Mouse (Mus musculus): ENCODE measurements around the gene Gprin2. TPM values are rescaled to one million over a fixed set of nuclear protein-coding genes. Genes with fewer than 3 reads are reported as not detected.

Gprin2 gene
- total and polyA plus RNA-seq, 2 experiments from 2014 or later, result 6.9 to 26.0 TPM

GRCm38 (mm10) chr14:34232340-34232739 is 30.9 kb upstream of the Gprin2 start:
- 48% methylated on average over 7 of the region's 7 CpGs for WGBS
- Histone ChIP-seq H3K36me3 (ENCODE audit: insufficient read depth) (no peaks in the 10 kb centered on the region), H3K27me3 (ENCODE audit: insufficient read depth, low read length) (no peaks in the 10 kb centered on the region), H3K4me1 (ENCODE audit: insufficient read depth) (no peaks in the 10 kb centered on the region), H3K4me3 (ENCODE audit: low read depth, low read length) (no peak overlapping the region), H3K4me2 (ENCODE audit: low read depth) (no peak overlapping the region), H3K9me3 (ENCODE audit: low read length) (no peaks in the 10 kb centered on the region), H3K27ac (ENCODE audit: low read depth, low read length) (no peak overlapping the region), H3K9ac (no peak overlapping the region)
- DNase-seq (no peak), ATAC-seq (no peak)
- no peak for TF ChIP-seq CTCF (IDR thresholded peaks at IDR 0.05; ENCODE audit: low read depth)

GRCm38 (mm10) chr14:34228830-34229506 is 27.5 kb upstream of the Gprin2 start:
- TF ChIP-seq CTCF (IDR thresholded peaks at IDR 0.05; ENCODE audit: low read depth), result no peak
- no peaks in the 10 kb centered on the region for H3K36me3 ChIP-seq (ENCODE audit: insufficient read depth)

DNA sequence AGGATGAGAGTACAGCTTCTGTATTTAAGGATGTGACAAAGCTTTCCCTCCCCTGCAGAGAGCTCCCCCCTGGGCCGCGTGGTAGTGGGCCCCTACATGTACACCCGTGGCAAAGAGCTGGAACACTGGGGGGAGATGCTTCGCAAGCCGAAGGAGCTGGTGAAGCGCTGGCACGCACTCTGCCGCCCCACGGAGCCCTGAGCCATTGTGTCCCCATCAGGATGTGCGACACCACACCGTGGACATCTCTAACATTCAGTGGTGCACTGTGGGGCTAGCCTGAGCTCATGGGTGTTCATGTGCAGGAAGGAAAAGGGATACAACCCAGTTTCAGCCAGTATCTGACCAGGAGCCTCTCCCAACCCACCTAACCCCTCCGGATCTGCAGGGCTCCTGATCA is 26.5 kb upstream of the Gprin2 start:
- no peak for TF ChIP-seq CTCF (IDR thresholded peaks at IDR 0.05; ENCODE audit: low read depth)

More at GRCm38 (mm10) chr14:34228830-34229506, 27.5 kb upstream of the Gprin2 start:
- Histone ChIP-seq H3K4me2 (ENCODE audit: low read depth) (no peak overlapping the region), H3K27me3 (ENCODE audit: insufficient read depth, low read length) (no peaks in the 10 kb centered on the region), H3K4me1 (ENCODE audit: insufficient read depth) (no peaks in the 10 kb centered on the region), H3K9ac (no peak overlapping the region), H3K9me3 (ENCODE audit: low read length) (no peaks in the 10 kb centered on the region), H3K4me3 (ENCODE audit: low read depth, low read length) (no peak overlapping the region), H3K27ac (ENCODE audit: low read depth, low read length) (no peak overlapping the region)
- DNase-seq, result no peak
- no peak for ATAC-seq
- WGBS, result 80% methylated on average over 10 of the region's 10 CpGs

GRCm38 (mm10) chr14:34226566-34226965 is 25.1 kb upstream of the Gprin2 start:
- Histone ChIP-seq H3K9me3 (ENCODE audit: low read length) (no peaks in the 10 kb centered on the region), H3K36me3 (ENCODE audit: insufficient read depth) (no peaks in the 10 kb centered on the region), H3K27ac (ENCODE audit: low read depth, low read length) (no peak overlapping the region), H3K4me1 (ENCODE audit: insufficient read depth) (no peaks in the 10 kb centered on the region), H3K4me3 (ENCODE audit: low read depth, low read length) (no peak overlapping the region), H3K4me2 (ENCODE audit: low read depth) (no peak overlapping the region), H3K27me3 (ENCODE audit: insufficient read depth, low read length) (no peaks in the 10 kb centered on the region), H3K9ac (no peak overlapping the region)
- ATAC-seq (no peak; the same call in 1 of the 2 replicates), DNase-seq (peak; percentile 21)
- no peak for TF ChIP-seq CTCF (IDR thresholded peaks at IDR 0.05; ENCODE audit: low read depth)
- WGBS, result 71% methylated on average over 4 of the region's 4 CpGs

More for the DNA sequence above, 26.5 kb upstream of the Gprin2 start:
- H3K9me3 ChIP-seq (ENCODE audit: low read length), result no peaks in the 10 kb centered on the region
- no peaks in the 10 kb centered on the region for H3K27me3 ChIP-seq (ENCODE audit: insufficient read depth, low read length)
- no peak overlapping the region for H3K4me2 ChIP-seq (ENCODE audit: low read depth)
- no peak overlapping the region for H3K27ac ChIP-seq (ENCODE audit: low read depth, low read length)
- H3K36me3 ChIP-seq (ENCODE audit: insufficient read depth), result no peaks in the 10 kb centered on the region
- no peaks in the 10 kb centered on the region for H3K4me1 ChIP-seq (ENCODE audit: insufficient read depth)
- H3K9ac ChIP-seq, result no peak overlapping the region
- WGBS, result 83% methylated on average over 12 of the region's 12 CpGs
- DNase-seq (no peak), ATAC-seq (no peak)
- no peak overlapping the region for H3K4me3 ChIP-seq (ENCODE audit: low read depth, low read length)

GRCm38 (mm10) chr14:34225986-34226385 is 24.5 kb upstream of the Gprin2 start:
- Histone ChIP-seq H3K27me3 (ENCODE audit: insufficient read depth, low read length) (no peaks in the 10 kb centered on the region), H3K4me2 (ENCODE audit: low read depth) (no peak overlapping the region), H3K9me3 (ENCODE audit: low read length) (no peaks in the 10 kb centered on the region), H3K9ac (no peak overlapping the region), H3K4me1 (ENCODE audit: insufficient read depth) (no peaks in the 10 kb centered on the region), H3K4me3 (ENCODE audit: low read depth, low read length) (no peak overlapping the region), H3K36me3 (ENCODE audit: insufficient read depth) (no peaks in the 10 kb centered on the region), H3K27ac (ENCODE audit: low read depth, low read length) (no peak overlapping the region)
- WGBS, result 87% methylated on average over 9 of the region's 9 CpGs
- no peak for ATAC-seq
- TF ChIP-seq CTCF (IDR thresholded peaks at IDR 0.05; ENCODE audit: low read depth), result no peak
- no peak for DNase-seq

- Histone ChIP-seq H3K27me3 (ENCODE audit: insufficient read depth, low read length) (peaks cover 7% of the 10 kb centered on the region; the same call in 1 of the 2 replicates), H3K27ac (ENCODE audit: low read depth, low read length) (no peak overlapping the region), H3K9ac (no peak overlapping the region), H3K4me3 (ENCODE audit: low read depth, low read length) (no peak overlapping the region), H3K9me3 (ENCODE audit: low read length) (no peaks in the 10 kb centered on the region), H3K4me1 (ENCODE audit: insufficient read depth) (no peaks in the 10 kb centered on the region), H3K36me3 (ENCODE audit: insufficient read depth) (no peaks in the 10 kb centered on the region), H3K4me2 (ENCODE audit: low read depth) (no peak overlapping the region)
- ATAC-seq (no peak), DNase-seq (no peak)
- WGBS, result 69% methylated on average over 5 of the region's 5 CpGs
- TF ChIP-seq CTCF (IDR thresholded peaks at IDR 0.05; ENCODE audit: low read depth), result no peak
These were observed 22.0 kb upstream of the Gprin2 start for GRCm38 (mm10) chr14:34223362-34223898.

- no peak for ATAC-seq
- no peak for TF ChIP-seq CTCF (IDR thresholded peaks at IDR 0.05; ENCODE audit: low read depth)
- WGBS, result 63% methylated on average over 5 of the region's 5 CpGs
- Histone ChIP-seq H3K27ac (ENCODE audit: low read depth, low read length) (no peak overlapping the region), H3K4me2 (ENCODE audit: low read depth) (no peak overlapping the region), H3K4me1 (ENCODE audit: insufficient read depth) (no peaks in the 10 kb centered on the region), H3K9me3 (ENCODE audit: low read length) (no peaks in the 10 kb centered on the region), H3K9ac (no peak overlapping the region), H3K27me3 (ENCODE audit: insufficient read depth, low read length) (peaks cover 7% of the 10 kb centered on the region; the same call in 1 of the 2 replicates), H3K36me3 (ENCODE audit: insufficient read depth) (no peaks in the 10 kb centered on the region), H3K4me3 (ENCODE audit: low read depth, low read length) (no peak overlapping the region)
- no peak for DNase-seq
These were observed 20.1 kb upstream of the Gprin2 start for GRCm38 (mm10) chr14:34221416-34222077.
